Mouse (Mus musculus): Measurements from ENCODE around the gene Cdkn1a.

- TF ChIP-seq CTCF (IDR thresholded peaks at IDR 0.05; ENCODE audit: extremely low read depth, insufficient read length, insufficient replicate concordance, low read depth, low read length), result no peak
- TF ChIP-seq POLR2A (IDR thresholded peaks at IDR 0.05; ENCODE audit: low read depth, low read length), result no peak
Observed at GRCm38 (mm10) chr17:29076235-29076634, 14.5 kb upstream of the Cdkn1a start.

Data from small intestine, adult 2 months (tissue).